ENCODE assay signal across 11 mouse cellular contexts in the genomic region with DNA sequence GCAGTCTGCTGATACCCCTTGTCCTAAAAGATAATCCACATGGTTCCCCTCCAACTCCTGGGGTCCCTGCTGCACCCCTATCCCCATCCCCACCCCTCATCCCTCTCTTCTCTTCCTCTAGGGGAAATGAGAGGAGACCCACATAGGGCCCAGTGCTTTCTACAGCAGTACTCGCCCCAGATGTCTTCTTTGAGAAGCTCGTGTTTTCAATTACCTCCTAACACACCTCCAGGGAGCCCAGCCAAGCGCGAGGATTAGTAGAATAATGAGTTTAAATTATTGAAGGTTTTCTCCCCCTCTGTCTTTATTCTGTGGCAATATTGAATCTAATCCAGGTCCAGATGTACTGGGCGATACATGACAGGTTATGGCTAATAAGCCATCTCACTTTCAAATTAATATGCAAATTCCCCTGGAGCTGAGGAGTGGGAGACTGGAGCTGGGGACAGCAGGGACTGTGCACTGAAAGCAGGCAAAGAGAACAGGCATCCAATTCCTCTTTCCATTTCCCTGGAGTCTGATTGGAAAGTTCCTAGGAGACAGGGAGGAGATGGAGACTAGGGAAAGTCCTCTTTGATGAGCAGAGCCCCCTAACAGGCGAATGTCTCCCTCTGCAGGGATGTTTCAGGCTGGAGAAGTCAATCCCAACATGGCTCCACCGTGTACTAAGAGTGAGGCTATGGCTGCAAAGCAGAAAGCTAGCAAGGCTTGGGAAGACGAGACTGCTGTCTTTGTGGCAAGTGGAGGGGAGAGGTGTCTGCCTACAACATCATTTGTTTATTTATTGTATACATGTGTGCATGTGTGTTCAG.
DNase-seq lines count a peak whose midpoint lies in the region; ATAC-seq and TF ChIP-seq lines count a peak whose summit lies in the region.
"Had no signal": no experiment of that assay in that cellular context is flagged by ENCODE, and none has a peak within 500 bp of the region (broad histone marks: within the 10 kb centered on the region; RNA-seq: fewer than 3 reads in every experiment).

No protein-coding gene starts in this region.

- no peak overlapping the region for H3K4me3 ChIP-seq in liver, postnatal 0 days (ENCODE audit: low read depth, low read length)
- no peak overlapping the region for H3K4me3 ChIP-seq in liver, embryonic 11.5 days (ENCODE audit: low read depth, low read length)
- H3K4me3 ChIP-seq in forebrain, embryonic 14.5 days (ENCODE audit: low read depth, low read length), result no peak overlapping the region
- H3K4me3 ChIP-seq in hindbrain, embryonic 16.5 days (ENCODE audit: low read length), result no peak overlapping the region
- H3K4me3 ChIP-seq in neural tube, embryonic 14.5 days (ENCODE audit: low read depth, low read length), result no peak overlapping the region
- H3K4me3 ChIP-seq: embryonic facial prominence, embryonic 12.5 days; stomach, embryonic 15.5 days had no signal

- no peak for ATAC-seq in liver, postnatal 0 days
- no peak for ATAC-seq in liver, embryonic 11.5 days (replicated peaks; ENCODE audit: low FRiP score)
- ATAC-seq in forebrain, embryonic 14.5 days, result peak; percentile 63
- peak; percentile 58 for ATAC-seq in hindbrain, embryonic 16.5 days
- peak; percentile 50; the same call in 1 of the 2 replicates for ATAC-seq in neural tube, embryonic 14.5 days (ENCODE audit: low read depth)
- ATAC-seq in inflammation-experienced regulatory T-cells, adult 6 months, result no peak

- no peak for TF ChIP-seq EP300 in liver, postnatal 0 days (IDR thresholded peaks at IDR 0.05; ENCODE audit: low read depth)

- no peaks in the 10 kb centered on the region for H3K27me3 ChIP-seq in liver, postnatal 0 days (ENCODE audit: insufficient read depth, low read length)
- H3K27me3 ChIP-seq in liver, embryonic 11.5 days (replicated peaks; ENCODE audit: control insufficient read depth, insufficient read depth, low read length), result no peaks in the 10 kb centered on the region
- no peaks in the 10 kb centered on the region for H3K27me3 ChIP-seq in forebrain, embryonic 14.5 days (replicated peaks; ENCODE audit: control insufficient read depth, insufficient read depth, low read length)
- H3K27me3 ChIP-seq in hindbrain, embryonic 16.5 days (replicated peaks; ENCODE audit: control insufficient read depth, insufficient read depth, low read length), result no peaks in the 10 kb centered on the region; the same call in 1 of the 2 replicates
- H3K27me3 ChIP-seq in neural tube, embryonic 14.5 days (ENCODE audit: control insufficient read depth, insufficient read depth, low read length), result no peaks in the 10 kb centered on the region
- H3K27me3 ChIP-seq: embryonic facial prominence, embryonic 12.5 days; stomach, embryonic 15.5 days had no signal

- H3K27ac ChIP-seq in liver, postnatal 0 days (ENCODE audit: low read depth), result no peak overlapping the region
- H3K27ac ChIP-seq in liver, embryonic 11.5 days (ENCODE audit: low read depth, low read length), result no peak overlapping the region
- H3K27ac ChIP-seq in forebrain, embryonic 14.5 days (ENCODE audit: low read depth, low read length), result peak overlapping the region; percentile 58; the same call in 1 of the 2 replicates
- H3K27ac ChIP-seq in hindbrain, embryonic 16.5 days (ENCODE audit: low read depth, low read length), result no peak overlapping the region
- 0 out of 2 replicates have a peak overlapping the region, but pooled peaks have one; percentile 28 for H3K27ac ChIP-seq in neural tube, embryonic 14.5 days (ENCODE audit: low read depth, low read length)
- H3K27ac ChIP-seq: embryonic facial prominence, embryonic 12.5 days; stomach, embryonic 15.5 days had no signal

- TF ChIP-seq CTCF in liver, postnatal 0 days (IDR thresholded peaks at IDR 0.05; ENCODE audit: low read depth), result peak; percentile 22; the same call in 1 of the 2 replicates

- H3K4me1 ChIP-seq in liver, postnatal 0 days (ENCODE audit: insufficient read depth), result no peaks in the 10 kb centered on the region
- H3K4me1 ChIP-seq in liver, embryonic 11.5 days (replicated peaks; ENCODE audit: control insufficient read depth, insufficient read depth, low read length), result no peaks in the 10 kb centered on the region
- peaks cover 10% of the 10 kb centered on the region; the same call in 1 of the 2 replicates for H3K4me1 ChIP-seq in forebrain, embryonic 14.5 days (ENCODE audit: control insufficient read depth, insufficient read depth, low read length)
- H3K4me1 ChIP-seq in hindbrain, embryonic 16.5 days (ENCODE audit: control insufficient read depth, insufficient read depth, low read depth, low read length), result peaks cover 6% of the 10 kb centered on the region
- peaks cover 14% of the 10 kb centered on the region; the same call in 1 of the 2 replicates for H3K4me1 ChIP-seq in neural tube, embryonic 14.5 days (ENCODE audit: control insufficient read depth, insufficient read depth, low read length)
- H3K4me1 ChIP-seq: embryonic facial prominence, embryonic 12.5 days; stomach, embryonic 15.5 days had no signal

- WGBS in liver, postnatal 0 days (ENCODE audit: insufficient replicate concordance), result 63% methylated on average over 8 of the region's 8 CpGs
- 60% methylated on average over 8 of the region's 8 CpGs for WGBS in liver, embryonic 11.5 days
- WGBS in forebrain, embryonic 14.5 days, result 21% methylated on average over 8 of the region's 8 CpGs
- 24% methylated on average over 8 of the region's 8 CpGs for WGBS in hindbrain, embryonic 16.5 days
- 32% methylated on average over 8 of the region's 8 CpGs for WGBS in neural tube, embryonic 14.5 days

- DNase-seq in liver, postnatal 0 days, result no peak
- no peak for DNase-seq in liver, embryonic 11.5 days (ENCODE audit: low spot score)
- DNase-seq in forebrain, embryonic 14.5 days (ENCODE audit: low spot score), result peak; percentile 61
- DNase-seq in yolk sac, embryonic 10.5 days (ENCODE audit: low spot score), result no peak
- DNase-seq: cerebellum, adult 9-10 months; heart, adult 18-20 months had no signal

- H3K9ac ChIP-seq in liver, postnatal 0 days (replicated peaks), result no peak overlapping the region
- H3K9ac ChIP-seq in liver, embryonic 11.5 days (ENCODE audit: low read depth, low read length), result no peak overlapping the region
- no peak overlapping the region for H3K9ac ChIP-seq in forebrain, embryonic 14.5 days (ENCODE audit: low read length)
- no peak overlapping the region for H3K9ac ChIP-seq in hindbrain, embryonic 16.5 days (ENCODE audit: low read depth, low read length)
- H3K9ac ChIP-seq in neural tube, embryonic 14.5 days (replicated peaks; ENCODE audit: low read depth, low read length), result no peak overlapping the region
- H3K9ac ChIP-seq: embryonic facial prominence, embryonic 12.5 days; stomach, embryonic 15.5 days had no signal

- H3K9me3 ChIP-seq in liver, postnatal 0 days (ENCODE audit: low read length), result no peaks in the 10 kb centered on the region
- no peaks in the 10 kb centered on the region for H3K9me3 ChIP-seq in liver, embryonic 11.5 days (ENCODE audit: control insufficient read depth, low read length)
- H3K9me3 ChIP-seq in forebrain, embryonic 14.5 days (replicated peaks; ENCODE audit: control insufficient read depth, low read length), result no peaks in the 10 kb centered on the region
- no peaks in the 10 kb centered on the region for H3K9me3 ChIP-seq in hindbrain, embryonic 16.5 days (ENCODE audit: control insufficient read depth, low read length)
- H3K9me3 ChIP-seq in neural tube, embryonic 14.5 days (ENCODE audit: control insufficient read depth, low read length), result no peaks in the 10 kb centered on the region
- H3K9me3 ChIP-seq: embryonic facial prominence, embryonic 12.5 days; stomach, embryonic 15.5 days had no signal

- H3K4me2 ChIP-seq in liver, postnatal 0 days (ENCODE audit: low read depth, low read length), result no peak overlapping the region
- H3K4me2 ChIP-seq in liver, embryonic 11.5 days, result no peak overlapping the region
- H3K4me2 ChIP-seq in forebrain, embryonic 14.5 days (ENCODE audit: low read length), result no peak overlapping the region
- H3K4me2 ChIP-seq in hindbrain, embryonic 16.5 days (ENCODE audit: low read length), result no peak overlapping the region
- H3K4me2 ChIP-seq in neural tube, embryonic 14.5 days (ENCODE audit: low read depth, low read length), result no peak overlapping the region
- H3K4me2 ChIP-seq: embryonic facial prominence, embryonic 12.5 days; stomach, embryonic 15.5 days had no signal

- H3K36me3 ChIP-seq in liver, postnatal 0 days (replicated peaks; ENCODE audit: insufficient read depth, low read length), result no peaks in the 10 kb centered on the region
- no peaks in the 10 kb centered on the region for H3K36me3 ChIP-seq in liver, embryonic 11.5 days (ENCODE audit: control insufficient read depth, insufficient read depth, low read length)
- no peaks in the 10 kb centered on the region for H3K36me3 ChIP-seq in forebrain, embryonic 14.5 days (ENCODE audit: control insufficient read depth, insufficient read depth, low read length)
- no peaks in the 10 kb centered on the region for H3K36me3 ChIP-seq in hindbrain, embryonic 16.5 days (ENCODE audit: control insufficient read depth, insufficient read depth, low read length)
- no peaks in the 10 kb centered on the region for H3K36me3 ChIP-seq in neural tube, embryonic 14.5 days (ENCODE audit: control insufficient read depth, insufficient read depth, low read length)
- H3K36me3 ChIP-seq: embryonic facial prominence, embryonic 12.5 days; stomach, embryonic 15.5 days had no signal

Comparison
In these comparisons a context has a peak if more than half of its experiments do, and no peak if none do; other contexts are left out.
1. ATAC-seq: peak in forebrain, embryonic 14.5 days (single experiment), hindbrain, embryonic 16.5 days (single experiment) and neural tube, embryonic 14.5 days (single experiment); none in liver, postnatal 0 days (single experiment), liver, embryonic 11.5 days (single experiment) and inflammation-experienced regulatory T-cells, adult 6 months (single experiment).
2. H3K27ac ChIP-seq: peak in forebrain, embryonic 14.5 days (single experiment) and neural tube, embryonic 14.5 days (single experiment); none in liver, postnatal 0 days (single experiment), liver, embryonic 11.5 days (single experiment) and hindbrain, embryonic 16.5 days (single experiment).